8 mouse cellular contexts compared by ENCODE assay signal in genomic region chr11:78176402-78176862, GRCm38 (mm10). TPM values are rescaled to one million over a fixed set of nuclear protein-coding genes. Genes with fewer than 3 reads are reported as not detected.
DNase-seq lines count a peak whose midpoint lies in the region; ATAC-seq and TF ChIP-seq lines count a peak whose summit lies in the region.

TSS of gene Nek8 (minus strand) at chr11:78176675.
TSS of gene Tlcd1 (plus strand) at chr11:78176711.

- H3K36me3 ChIP-seq in E14TG2a.4 (ENCODE audit: insufficient read depth, low read length): peaks cover 39% of the 10 kb centered on the region
- H3K36me3 ChIP-seq in forebrain, embryonic 11.5 days (ENCODE audit: control insufficient read depth, insufficient read depth, low read length): peaks cover 4% of the 10 kb centered on the region; the same call in 1 of the 2 replicates
- peaks cover 21% of the 10 kb centered on the region for H3K36me3 ChIP-seq in heart, postnatal 0 days (replicated peaks; ENCODE audit: control insufficient read depth, insufficient read depth, low read length)
- peaks cover 23% of the 10 kb centered on the region for H3K36me3 ChIP-seq in neural tube, embryonic 14.5 days (ENCODE audit: control insufficient read depth, insufficient read depth, low read length)

- TF ChIP-seq EP300 in heart, postnatal 0 days (IDR thresholded peaks at IDR 0.05; ENCODE audit: low read depth): no peak

- peak; percentile 68; the same call in 1 of the 2 replicates for ATAC-seq in forebrain, embryonic 11.5 days (replicated peaks; ENCODE audit: low FRiP score)
- peak; percentile 66 for ATAC-seq in heart, postnatal 0 days (ENCODE audit: insufficient read depth, low read depth)
- no peak; the same call in 1 of the 2 replicates for ATAC-seq in neural tube, embryonic 14.5 days (ENCODE audit: low read depth)

- no peak for TF ChIP-seq CTCF in E14TG2a.4 (conservative IDR thresholded peaks at IDR 0.05; ENCODE audit: low read length)
- no peak for TF ChIP-seq CTCF in heart, postnatal 0 days (IDR thresholded peaks at IDR 0.05; ENCODE audit: low read depth)
- TF ChIP-seq CTCF in lung, adult 2 months (IDR thresholded peaks at IDR 0.05; ENCODE audit: insufficient read depth, low read length): no peak

- H3K27ac ChIP-seq in forebrain, embryonic 11.5 days (ENCODE audit: low read depth, low read length): peak within 1 kb of the TSS; percentile 26; the same call in 1 of the 2 replicates
- H3K27ac ChIP-seq in heart, postnatal 0 days (ENCODE audit: low read depth): peak within 1 kb of the TSS; percentile 90
- H3K27ac ChIP-seq in neural tube, embryonic 14.5 days (ENCODE audit: low read depth, low read length): 0 out of 2 replicates have a peak within 1 kb of the TSS, but pooled peaks have one; percentile 48

- H3K4me2 ChIP-seq in forebrain, embryonic 11.5 days (ENCODE audit: low read depth, low read length, severe bottlenecking): peak within 1 kb of the TSS; percentile 93
- H3K4me2 ChIP-seq in heart, postnatal 0 days (ENCODE audit: low read depth, low read length): peak within 1 kb of the TSS; percentile 96
- peak within 1 kb of the TSS; percentile 53 for H3K4me2 ChIP-seq in neural tube, embryonic 14.5 days (ENCODE audit: low read depth, low read length)

- H3K9ac ChIP-seq in forebrain, embryonic 11.5 days (ENCODE audit: low read length): peak within 1 kb of the TSS; percentile 50
- peak within 1 kb of the TSS; percentile 43 for H3K9ac ChIP-seq in heart, postnatal 0 days (replicated peaks; ENCODE audit: low read depth, low read length)
- peak within 1 kb of the TSS; percentile 44; the same call in 1 of the 2 replicates for H3K9ac ChIP-seq in neural tube, embryonic 14.5 days (replicated peaks; ENCODE audit: low read depth, low read length)

- peaks cover 71% of the 10 kb centered on the region for H3K4me1 ChIP-seq in E14TG2a.4 (replicated peaks; ENCODE audit: low read depth, low read length)
- H3K4me1 ChIP-seq in forebrain, embryonic 11.5 days (replicated peaks; ENCODE audit: control insufficient read depth, insufficient read depth, low read length): peaks cover 22% of the 10 kb centered on the region
- H3K4me1 ChIP-seq in heart, postnatal 0 days (ENCODE audit: control insufficient read depth, insufficient read depth): peaks cover 8% of the 10 kb centered on the region; the same call in 1 of the 2 replicates
- peaks cover 3% of the 10 kb centered on the region; the same call in 1 of the 2 replicates for H3K4me1 ChIP-seq in lung, adult 2 months (ENCODE audit: control insufficient read depth, insufficient read depth, low read length)
- peaks cover 22% of the 10 kb centered on the region for H3K4me1 ChIP-seq in neural tube, embryonic 14.5 days (ENCODE audit: control insufficient read depth, insufficient read depth, low read length)

- H3K9me3 ChIP-seq in E14TG2a.4 (ENCODE audit: low read length): no peaks in the 10 kb centered on the region
- H3K9me3 ChIP-seq in forebrain, embryonic 11.5 days (ENCODE audit: control insufficient read depth, low read length): no peaks in the 10 kb centered on the region
- H3K9me3 ChIP-seq in heart, postnatal 0 days (replicated peaks; ENCODE audit: control insufficient read depth, low read length): no peaks in the 10 kb centered on the region
- H3K9me3 ChIP-seq in neural tube, embryonic 14.5 days (ENCODE audit: control insufficient read depth, low read length): no peaks in the 10 kb centered on the region

- WGBS in forebrain, embryonic 11.5 days: under 1% methylated on average over 32 of the region's 32 CpGs
- WGBS in heart, postnatal 0 days: under 1% methylated on average over 32 of the region's 32 CpGs
- under 1% methylated on average over 32 of the region's 32 CpGs for WGBS in lung, adult 2 months
- 0% methylated on average over 32 of the region's 32 CpGs for WGBS in neural tube, embryonic 14.5 days

- peak; percentile 88 for DNase-seq in c-Kit-positive CD71-negative TER-119-negative erythroid progenitor cells, embryonic 14.5 days (ENCODE audit: low read depth)
- peak; percentile 93 for DNase-seq in forebrain, embryonic 11.5 days (ENCODE audit: low spot score)
- peak; percentile 87 for DNase-seq in heart, postnatal 0 days (ENCODE audit: low spot score)
- DNase-seq in kidney, postnatal 36 days: peak; percentile 97
- DNase-seq in lung, adult 2 months: peak; percentile 96
- DNase-seq in testis, postnatal 10 days (ENCODE audit: low spot score): peak; percentile 96

- TF ChIP-seq POLR2A in lung, adult 2 months (IDR thresholded peaks at IDR 0.05; ENCODE audit: borderline replicate concordance, extremely low read depth, low read depth, low read length): peak; percentile 50; the same call in 1 of the 2 replicates

- peak within 1 kb of the TSS; percentile 99 for H3K4me3 ChIP-seq in E14TG2a.4 (replicated peaks; ENCODE audit: low read length)
- peak within 1 kb of the TSS; percentile 54 for H3K4me3 ChIP-seq in forebrain, embryonic 11.5 days (ENCODE audit: low read depth, low read length)
- peak within 1 kb of the TSS; percentile 63 for H3K4me3 ChIP-seq in heart, postnatal 0 days (ENCODE audit: low read depth, low read length)
- H3K4me3 ChIP-seq in lung, adult 2 months (replicated peaks; ENCODE audit: extremely low read depth, low read depth, low read length): peak within 1 kb of the TSS; percentile 96
- H3K4me3 ChIP-seq in neural tube, embryonic 14.5 days (ENCODE audit: low read depth, low read length): peak within 1 kb of the TSS; percentile 53

- H3K27me3 ChIP-seq in E14TG2a.4 (ENCODE audit: insufficient read depth, low read length): no peaks in the 10 kb centered on the region
- H3K27me3 ChIP-seq in forebrain, embryonic 11.5 days (ENCODE audit: control insufficient read depth, insufficient read depth, low read length): no peaks in the 10 kb centered on the region
- H3K27me3 ChIP-seq in heart, postnatal 0 days (ENCODE audit: control insufficient read depth, insufficient read depth, low read length): no peaks in the 10 kb centered on the region
- H3K27me3 ChIP-seq in neural tube, embryonic 14.5 days (ENCODE audit: control insufficient read depth, insufficient read depth, low read length): no peaks in the 10 kb centered on the region

RNA-seq across cellular contexts. Expression of gene Nek8, which starts in this region (rescaled TPM):
- polyA plus RNA-seq in forebrain, embryonic 11.5 days (2014; fragmentation: Nextera tagmentation; extraction: Ambion mirVana): 7.6 and 9.6 TPM in 2 replicates
- 24.6 and 27.2 TPM in 2 replicates for total RNA-seq in heart, postnatal 0 days (2014; rRNA removed; ENCODE audit: low replicate concordance)
- 8.1 and 9.1 TPM in 2 replicates for polyA plus RNA-seq in heart, postnatal 0 days (2015; fragmentation: Nextera tagmentation; extraction: Ambion mirVana)
- 16.1 and 18.9 TPM in 2 replicates for polyA plus RNA-seq in lung, adult 2 months (2012; rRNA removed)
- 3.9 and 6.1 TPM in 2 replicates for polyA plus RNA-seq in neural tube, embryonic 14.5 days (2014; fragmentation: Nextera tagmentation; extraction: Ambion mirVana)

RNA-seq across cellular contexts. Expression of gene Tlcd1, which starts in this region (rescaled TPM):
- polyA plus RNA-seq in forebrain, embryonic 11.5 days (2014; fragmentation: Nextera tagmentation; extraction: Ambion mirVana): 7.1 and 9.9 TPM in 2 replicates
- total RNA-seq in heart, postnatal 0 days (2014; rRNA removed; ENCODE audit: low replicate concordance): 19.9 and 24.1 TPM in 2 replicates
- polyA plus RNA-seq in heart, postnatal 0 days (2015; fragmentation: Nextera tagmentation; extraction: Ambion mirVana): 15.1 and 16.8 TPM in 2 replicates
- 38.0 and 44.2 TPM in 2 replicates for polyA plus RNA-seq in lung, adult 2 months (2012; rRNA removed)
- 14.6 and 16.7 TPM in 2 replicates for polyA plus RNA-seq in neural tube, embryonic 14.5 days (2014; fragmentation: Nextera tagmentation; extraction: Ambion mirVana)

Comparison
In these comparisons a context has a peak if more than half of its experiments do, and no peak if none do; other contexts are left out.
1. H3K27ac ChIP-seq: peak in every context shown above with its lines; median percentile 90 in heart, postnatal 0 days; 48 in neural tube, embryonic 14.5 days; 26 in forebrain, embryonic 11.5 days.